Mouse (Mus musculus) bone marrow, adult 2 months (tissue): ENCODE results near the gene Eapp.

Source experiments
- CTCF ChIP-seq: fragments of 200-500 bp; IDR thresholded peaks from 2 replicates; pipeline ENCODE4 v1.5.1; 2011; ENCODE audit warnings: low read length, control low read depth; ENCODE audit not compliant: control insufficient read depth, insufficient read depth
- POLR2A ChIP-seq: fragments of 200-500 bp; IDR thresholded peaks from 2 replicates; pipeline ENCODE4 v1.6.1; 2011; ENCODE audit warnings: low read depth, mild to moderate bottlenecking, control low read depth, low read length, borderline replicate concordance; ENCODE audit not compliant: control insufficient read depth

DNA sequence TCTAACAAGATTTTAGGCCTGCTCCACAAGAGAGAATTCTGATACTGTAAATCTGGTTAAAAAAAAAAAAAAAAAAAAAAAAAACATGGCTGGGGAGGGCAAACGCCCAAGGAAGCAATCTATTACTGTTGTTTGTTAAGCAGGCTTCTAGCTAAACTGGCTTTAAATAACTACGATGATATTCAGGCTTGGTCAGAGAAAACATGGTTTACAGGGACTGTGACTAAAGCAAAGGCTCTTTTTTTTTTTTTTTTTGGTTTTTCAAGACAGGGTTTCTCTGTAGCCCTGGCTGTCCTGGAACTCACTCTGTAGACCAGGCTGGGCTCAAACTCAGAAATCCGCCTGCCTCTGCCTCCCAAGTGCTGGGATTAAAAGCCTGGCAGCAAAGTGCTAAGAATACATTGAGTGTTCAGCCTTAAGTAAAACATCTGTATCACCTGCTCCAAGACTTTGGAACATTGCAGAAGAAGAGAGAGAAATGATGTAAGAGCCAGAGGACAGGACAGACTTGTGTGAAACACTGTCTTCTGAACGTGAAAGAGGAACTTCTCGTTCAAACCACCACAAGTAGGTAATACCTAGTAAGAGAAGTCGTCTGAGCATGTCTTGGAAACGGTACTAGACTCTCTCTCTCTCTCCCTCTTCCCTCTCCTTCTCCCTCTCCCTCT is 37.1 kb downstream of the Eapp start:
- TF ChIP-seq CTCF (no peak), POLR2A (no peak)
